Mouse (Mus musculus) olfactory bulb, adult 2 months (tissue): Measurements from ENCODE around the gene Napepld. TPM values are rescaled to one million over a fixed set of nuclear protein-coding genes. Genes with fewer than 3 reads are reported as not detected.

ENCODE experiments used
- H3K27ac ChIP-seq: fragments of 200-500 bp; 2 replicates; pipeline ENCODE4 v1.5.1; 2012; ENCODE audit warnings: low read depth, low read length; ENCODE audit not compliant: insufficient read depth
- H3K4me1 ChIP-seq: fragments of 200-500 bp; 2 replicates; pipeline ENCODE4 v1.6.1; 2012; ENCODE audit warnings: low read length; ENCODE audit not compliant: control insufficient read depth, insufficient read depth
- H3K4me3 ChIP-seq: fragments of 200-500 bp; 2 replicates; pipeline ENCODE4 v1.5.1; 2012; ENCODE audit warnings: mild to moderate bottlenecking, low read depth, low read length, moderate library complexity; ENCODE audit not compliant: insufficient read depth
- CTCF ChIP-seq: fragments of 200-500 bp; IDR thresholded peaks from 2 replicates; pipeline ENCODE4 v1.5.1; 2012; ENCODE audit warnings: low read depth, mild to moderate bottlenecking, low read length, moderate library complexity; ENCODE audit not compliant: insufficient read depth
- POLR2A ChIP-seq: fragments of 200-500 bp; IDR thresholded peaks from 2 replicates; pipeline ENCODE4 v1.6.1; 2012; ENCODE audit warnings: mild to moderate bottlenecking, low read depth, low read length, moderate library complexity; ENCODE audit not compliant: insufficient read depth
- WGBS: fragments of 180-500 bp; shearing (Covaris S2); methylation state at CpG from one replicate; pipeline ENCODE4 v1.1.7; 2018; 5-methylcytosine and 5-hydroxymethylcytosine counted together
- polyA plus RNA-seq: library from polyadenylated mRNA; stranded (reverse); fragments of >200 nt; gene quantifications from 2 replicates; pipeline ENCODE4 v1.2.4, GENCODE M21; 2012; ENCODE audit warnings: low replicate concordance; ENCODE audit not compliant: missing spikeins, insufficient read depth, insufficient read length

Napepld gene
- polyA plus RNA-seq, 1 experiment, result not detected

- Histone ChIP-seq H3K4me1 (peaks cover 16% of the 10 kb centered on the region), H3K27ac (no peak overlapping the region), H3K4me3 (no peak overlapping the region)
- TF ChIP-seq CTCF, result no peak
- no peak for TF ChIP-seq POLR2A
- WGBS, result 90% methylated on average over 6 of the region's 6 CpGs
Observed at GRCm38 (mm10) chr5:21677939-21678338, 23.3 kb downstream of the Napepld start.

GRCm38 (mm10) chr5:21675494-21675893, 25.7 kb downstream of the Napepld start:
- TF ChIP-seq POLR2A, result no peak
- H3K4me1 ChIP-seq, result peaks cover 13% of the 10 kb centered on the region
- no peak overlapping the region for H3K27ac ChIP-seq
- H3K4me3 ChIP-seq, result no peak overlapping the region
- 99% methylated on average over 23 of the region's 23 CpGs for WGBS

- TF ChIP-seq POLR2A (no peak), CTCF (no peak)
- Histone ChIP-seq H3K4me3 (no peak overlapping the region), H3K27ac (no peak overlapping the region), H3K4me1 (peaks cover 10% of the 10 kb centered on the region)
- 85% methylated on average over 12 of the region's 12 CpGs for WGBS
Observed at GRCm38 (mm10) chr5:21675019-21675418, 26.2 kb downstream of the Napepld start.

GRCm38 (mm10) chr5:21673742-21674141, 27.5 kb downstream of the Napepld start:
- 73% methylated on average over 9 of the region's 9 CpGs for WGBS
- Histone ChIP-seq H3K27ac (no peak overlapping the region), H3K4me1 (peaks cover 5% of the 10 kb centered on the region), H3K4me3 (no peak overlapping the region)
- TF ChIP-seq CTCF (no peak), POLR2A (no peak)

GRCm38 (mm10) chr5:21672812-21673635, 28.2 kb downstream of the Napepld start:
- TF ChIP-seq POLR2A, result no peak; the same call in 1 of the 2 replicates
- no peak for TF ChIP-seq CTCF
- no peak overlapping the region for H3K27ac ChIP-seq
- H3K4me1 ChIP-seq, result peaks cover 5% of the 10 kb centered on the region
- H3K4me3 ChIP-seq, result no peak overlapping the region
- 58% methylated on average over 23 of the region's 23 CpGs for WGBS

DNA sequence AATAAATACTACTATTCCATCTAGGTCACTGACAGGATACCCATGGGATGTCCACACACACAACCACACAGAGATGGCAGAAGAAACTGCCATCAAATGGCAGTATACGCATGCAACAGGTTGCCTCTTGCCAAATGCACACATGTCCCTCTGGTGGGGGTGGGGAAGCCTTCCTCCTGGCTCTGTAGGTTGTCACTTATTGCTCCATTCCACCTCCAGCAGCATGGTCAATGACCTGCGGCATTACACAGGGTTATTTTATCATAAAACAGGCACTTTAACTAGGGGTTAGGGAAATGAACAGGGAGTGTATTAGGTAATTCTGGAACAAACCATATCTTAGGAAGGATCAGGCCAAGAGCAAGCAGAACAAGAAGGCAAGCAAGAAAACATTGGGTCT, 31.9 kb downstream of the Napepld start:
- TF ChIP-seq POLR2A (no peak), CTCF (no peak)
- Histone ChIP-seq H3K27ac (no peak overlapping the region), H3K4me1 (peaks cover 8% of the 10 kb centered on the region), H3K4me3 (no peak overlapping the region)
- WGBS, result 93% methylated on average over 2 of the region's 2 CpGs

- H3K27ac ChIP-seq, result no peak overlapping the region
- H3K4me1 ChIP-seq, result peaks cover 3% of the 10 kb centered on the region; the same call in 1 of the 2 replicates
- WGBS, result 48% methylated on average over 8 of the region's 8 CpGs
- H3K4me3 ChIP-seq, result no peak overlapping the region
- TF ChIP-seq CTCF, result no peak
- TF ChIP-seq POLR2A, result no peak
Observed at GRCm38 (mm10) chr5:21667191-21668137, 33.7 kb downstream of the Napepld start.

DNA sequence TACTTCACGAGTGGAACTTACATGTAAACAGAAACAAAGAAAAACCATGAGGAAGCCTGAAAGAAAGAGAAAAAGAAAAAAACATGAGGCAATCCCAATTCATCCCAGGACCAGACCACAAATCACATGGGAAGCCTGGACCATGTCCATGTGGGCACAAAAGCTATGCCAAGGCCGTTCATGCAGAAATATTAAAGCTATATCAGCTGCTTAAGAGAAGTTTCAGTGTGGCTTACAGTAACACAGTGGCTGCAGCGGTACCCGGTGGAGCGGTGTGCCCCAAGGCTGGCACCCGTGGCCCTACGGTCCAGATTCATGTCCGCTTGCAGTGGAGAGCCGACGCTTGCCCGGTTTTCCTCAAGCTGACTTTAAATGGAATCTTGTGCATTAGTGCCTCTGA, 38.1 kb downstream of the Napepld start:
- no peak for TF ChIP-seq CTCF
- no peak for TF ChIP-seq POLR2A
- Histone ChIP-seq H3K27ac (no peak overlapping the region), H3K4me3 (no peak overlapping the region), H3K4me1 (peaks cover 3% of the 10 kb centered on the region; the same call in 1 of the 2 replicates)
- WGBS, result 76% methylated on average over 11 of the region's 11 CpGs

DNA sequence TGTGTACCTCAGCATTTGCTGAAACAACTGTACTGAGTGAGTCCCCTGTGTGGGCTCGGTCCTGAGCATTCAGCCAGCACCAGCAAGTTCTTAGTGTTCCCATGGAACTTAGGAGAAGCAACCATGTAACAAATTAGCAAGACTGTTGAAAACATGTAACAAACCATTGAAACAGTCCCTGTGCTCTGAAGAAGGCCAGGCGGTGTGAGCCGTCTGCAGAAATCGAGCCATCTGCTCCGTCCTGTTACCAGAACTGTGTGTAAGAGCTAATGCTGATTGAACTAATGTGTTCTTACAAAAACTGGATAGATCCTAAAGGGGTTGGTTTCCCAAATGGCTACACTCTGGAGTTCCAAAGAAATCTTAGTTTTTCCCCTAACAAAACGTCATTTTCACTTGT, 40.3 kb downstream of the Napepld start:
- 59% methylated on average over 6 of the region's 6 CpGs for WGBS
- H3K4me3 ChIP-seq, result no peak overlapping the region
- H3K27ac ChIP-seq, result no peak overlapping the region
- TF ChIP-seq POLR2A, result no peak
- no peak for TF ChIP-seq CTCF
- peaks cover 4% of the 10 kb centered on the region; the same call in 1 of the 2 replicates for H3K4me1 ChIP-seq
